Mouse (Mus musculus) lung, adult 2 months (tissue): ENCODE results near the gene Pold2.

ENCODE experiments used
- CTCF ChIP-seq: fragments of 200-500 bp; IDR thresholded peaks from 2 replicates; pipeline ENCODE4 v1.5.1; 2011; ENCODE audit warnings: mild to moderate bottlenecking, low read length, control low read depth; ENCODE audit not compliant: insufficient read depth
- POLR2A ChIP-seq: fragments of 200-500 bp; IDR thresholded peaks from 2 replicates; pipeline ENCODE4 v1.6.1; 2011; ENCODE audit warnings: low read depth, mild to moderate bottlenecking, control low read depth, low read length, borderline replicate concordance; ENCODE audit errors: extremely low read depth

- no peak for TF ChIP-seq POLR2A
- no peak for TF ChIP-seq CTCF
Measured at GRCm38 (mm10) chr11:5913256-5913655, 35.2 kb upstream of the Pold2 start.
